In the genomic region with DNA sequence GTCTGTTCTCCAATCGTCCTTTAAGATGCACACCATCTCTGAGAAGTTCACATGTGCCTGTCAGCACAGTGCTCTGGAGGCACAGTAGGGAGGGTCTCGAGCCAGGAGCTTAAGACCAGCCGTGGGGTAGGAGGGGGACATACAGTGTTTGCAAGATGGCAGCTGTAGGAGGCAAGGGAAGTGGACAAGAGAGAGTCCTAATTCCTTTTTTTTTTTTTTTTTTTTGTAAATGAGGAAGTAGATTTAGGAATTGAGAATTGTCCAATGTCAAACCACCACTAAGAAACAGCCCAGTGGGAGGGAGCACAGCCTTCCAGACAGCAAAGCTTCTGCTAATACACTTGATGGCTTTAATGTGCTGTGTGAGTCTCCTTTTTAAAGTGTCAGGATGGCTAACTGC, we compare ENCODE assay signal across 18 mouse cellular contexts. TPM values are rescaled to one million over a fixed set of nuclear protein-coding genes. Genes with fewer than 3 reads are reported as not detected.
A peak's percentile ranks its signal among the peaks of the same experiment; 100 is the strongest.
DNase-seq lines count a peak whose midpoint lies in the region; ATAC-seq and TF ChIP-seq lines count a peak whose summit lies in the region.
"Had no signal": no experiment of that assay in that cellular context is flagged by ENCODE, and none has a peak within 500 bp of the region (broad histone marks: within the 10 kb centered on the region; RNA-seq: fewer than 3 reads in every experiment).

No protein-coding gene starts in this region.

- TF ChIP-seq CTCF in testis, adult 2 months (IDR thresholded peaks at IDR 0.05; ENCODE audit: control insufficient read depth, insufficient read depth, insufficient replicate concordance, low read depth, low read length): no peak

- H3K27me3 ChIP-seq in heart, embryonic 14.5 days (ENCODE audit: control insufficient read depth, insufficient read depth, low read length): no peaks in the 10 kb centered on the region
- no peaks in the 10 kb centered on the region for H3K27me3 ChIP-seq in testis, adult 2 months (ENCODE audit: control insufficient read depth, insufficient read depth, low read length)
- H3K27me3 ChIP-seq: neural tube, embryonic 15.5 days had no signal

- H3K36me3 ChIP-seq in heart, embryonic 14.5 days (ENCODE audit: control insufficient read depth, insufficient read depth, low read length): no peaks in the 10 kb centered on the region
- H3K36me3 ChIP-seq in testis, adult 2 months (ENCODE audit: control insufficient read depth, insufficient read depth, low read length): no peaks in the 10 kb centered on the region
- H3K36me3 ChIP-seq: limb, embryonic 13.5 days; midbrain, embryonic 12.5 days; neural tube, embryonic 15.5 days had no signal

- no peak overlapping the region for H3K9ac ChIP-seq in heart, embryonic 14.5 days (ENCODE audit: low read length)
- H3K9ac ChIP-seq: limb, embryonic 13.5 days; midbrain, embryonic 12.5 days; neural tube, embryonic 15.5 days had no signal

- 66% methylated on average over 3 of the region's 3 CpGs for WGBS in heart, embryonic 14.5 days

- no peak for DNase-seq in heart, postnatal 25 days (ENCODE audit: low spot score)
- DNase-seq in testis, postnatal 10 days (ENCODE audit: low spot score): no peak
- no peak for DNase-seq in thymus, postnatal 25 days
- DNase-seq in left cerebral cortex, adult 8-10 months (ENCODE audit: low spot score in 2 of 2): no peak
- DNase-seq: cerebellum, adult 11-12 months; heart, postnatal 36 days; lung, postnatal 10 days; thymus, adult 2 months had no signal

- intact Hi-C loops in heart, postnatal 25 days (cut with DNase I): no loop called here

- H3K9me3 ChIP-seq in heart, embryonic 14.5 days (ENCODE audit: control insufficient read depth, low read length): no peaks in the 10 kb centered on the region
- H3K9me3 ChIP-seq: limb, embryonic 13.5 days; midbrain, embryonic 12.5 days; neural tube, embryonic 15.5 days had no signal

- H3K27ac ChIP-seq in heart, embryonic 14.5 days (replicated peaks in 1 of 2; ENCODE audit: control insufficient read depth in 1 of 2, insufficient read depth in 1 of 2, low read depth in 2 of 2, low read length in 2 of 2): peak overlapping the region; percentile 38 to 62; a peak in 3 of 4 replicates
- H3K27ac ChIP-seq in testis, adult 2 months (ENCODE audit: control insufficient read depth, insufficient read depth, low read depth, low read length): peak overlapping the region; percentile 32; the same call in 1 of the 2 replicates
- H3K27ac ChIP-seq: kidney, postnatal 0 days; limb, embryonic 13.5 days; midbrain, embryonic 12.5 days; neural tube, embryonic 15.5 days had no signal

- TF ChIP-seq POLR2A in testis, adult 2 months (IDR thresholded peaks at IDR 0.05; ENCODE audit: control insufficient read depth, low read depth, low read length): no peak

- peaks cover 8 to 23% of the 10 kb centered on the region in 2 experiments; a peak in 2 of 4 replicates for H3K4me1 ChIP-seq in heart, embryonic 14.5 days (ENCODE audit: control insufficient read depth in 2 of 2, insufficient read depth in 2 of 2, low read length in 2 of 2)
- peaks cover 2% of the 10 kb centered on the region; the same call in 1 of the 2 replicates for H3K4me1 ChIP-seq in testis, adult 2 months (ENCODE audit: control insufficient read depth, insufficient read depth, low read length)

- ATAC-seq in heart, embryonic 14.5 days (ENCODE audit: insufficient number of reproducible peaks, insufficient read depth, low FRiP score, low read depth): no peak
- ATAC-seq in granulocyte monocyte progenitor cell, adult 5-6 weeks (replicated peaks; ENCODE audit: poor library complexity, severe bottlenecking): peak; percentile 73
- ATAC-seq: hindbrain, embryonic 16.5 days; intestine, postnatal 0 days had no signal

- H3K4me3 ChIP-seq in heart, embryonic 14.5 days (ENCODE audit: control insufficient read depth in 1 of 2, insufficient read depth in 1 of 2, low read depth in 1 of 2, low read length in 2 of 2): no peak overlapping the region
- H3K4me3 ChIP-seq in testis, adult 2 months (ENCODE audit: control insufficient read depth, low read depth, low read length): no peak overlapping the region
- H3K4me3 ChIP-seq: limb, embryonic 13.5 days; midbrain, embryonic 12.5 days; myocyte; neural tube, embryonic 15.5 days had no signal

- no peak overlapping the region for H3K4me2 ChIP-seq in heart, embryonic 14.5 days (ENCODE audit: low read length)
- H3K4me2 ChIP-seq: limb, embryonic 13.5 days; midbrain, embryonic 12.5 days; neural tube, embryonic 15.5 days had no signal

RNA-seq across cellular contexts. Expression of gene Plekho1, which starts 18.7 kb away (rescaled TPM):
- 65.0 and 73.7 TPM in 2 replicates for polyA plus RNA-seq in heart, embryonic 14.5 days (2014; fragmentation: Nextera tagmentation; extraction: Ambion mirVana)
- 10 to 100 TPM; 76.4 to 89.1 TPM for total RNA-seq in heart, postnatal 25 days (2021)
- polyA plus RNA-seq in testis, adult 2 months (2012; rRNA removed): 43.8 and 55.7 TPM in 2 replicates
- total RNA-seq in granulocyte monocyte progenitor cell, adult 5-6 weeks (2014; fragmentation: Nextera tagmentation): 45.7 and 59.7 TPM in 2 replicates
- total RNA-seq in granulocyte monocyte progenitor cell, adult 5-6 weeks (2017): 30.2 and 31.3 TPM in 2 replicates
- 10 to 100 TPM; 64.0 to 86.2 (median 81.6) TPM for total RNA-seq in left cerebral cortex, adult 8-10 months (2022)

RNA-seq across cellular contexts. Expression of gene Anp32e, which starts 48.0 kb away (rescaled TPM):
- polyA plus RNA-seq in heart, embryonic 14.5 days (2014; fragmentation: Nextera tagmentation; extraction: Ambion mirVana): 58.3 and 65.3 TPM in 2 replicates
- 10 to 100 TPM; 74.2 to 92.2 TPM for total RNA-seq in heart, postnatal 25 days (2021)
- 4.4 and 6.0 TPM in 2 replicates for polyA plus RNA-seq in testis, adult 2 months (2012; rRNA removed)
- 159 and 191 TPM in 2 replicates for total RNA-seq in granulocyte monocyte progenitor cell, adult 5-6 weeks (2014; fragmentation: Nextera tagmentation)
- 445 and 523 TPM in 2 replicates for total RNA-seq in granulocyte monocyte progenitor cell, adult 5-6 weeks (2017)
- total RNA-seq in left cerebral cortex, adult 8-10 months (2022): 100 to 1,000 TPM in 3 of 4 experiments, 10 to 100 TPM in 1; 95.2 to 110 (median 106) TPM
